Mouse (Mus musculus): ENCODE data around the gene Optn. TPM values are rescaled to one million over a fixed set of nuclear protein-coding genes. Genes with fewer than 3 reads are reported as not detected.

Gene Optn
- polyA plus RNA-seq, 1 experiment = 11.2 TPM

GRCm38 (mm10) chr2:4985000-4985399, 78.9 kb downstream of the Optn start:
- TF ChIP-seq TCF12 (IDR thresholded peaks at IDR 0.05; ENCODE audit: insufficient read depth, poor library complexity, severe bottlenecking) = no peak
- TF ChIP-seq TCF3 (IDR thresholded peaks at IDR 0.05; ENCODE audit: insufficient read length, low read depth) = no peak
- TF ChIP-seq POLR2AphosphoS2 (IDR thresholded peaks at IDR 0.05; ENCODE audit: insufficient read length, low read depth) = no peak
- no peak for TF ChIP-seq USF1 (IDR thresholded peaks at IDR 0.05; ENCODE audit: low read depth)
- TF ChIP-seq MYOD1 (IDR thresholded peaks at IDR 0.05; ENCODE audit: control insufficient read depth in 1 of 3, insufficient read length in 2 of 3, low read depth in 2 of 3) = no peak
- TF ChIP-seq SRF (IDR thresholded peaks at IDR 0.05; ENCODE audit: control insufficient read depth, insufficient read length, low read depth) = no peak
- no peak for TF ChIP-seq POLR2A (IDR thresholded peaks at IDR 0.05; ENCODE audit: insufficient read length, low read depth)
- TF ChIP-seq MYOG (IDR thresholded peaks at IDR 0.05; ENCODE audit: control insufficient read depth in 1 of 3, insufficient read depth in 1 of 3, insufficient read length in 2 of 3, low read depth in 2 of 3) = no peak
- no peak for TF ChIP-seq CEBPB (IDR thresholded peaks at IDR 0.05; ENCODE audit: insufficient read depth, poor library complexity, severe bottlenecking)
- TF ChIP-seq E2F4 (IDR thresholded peaks at IDR 0.05; ENCODE audit: insufficient read depth) = no peak
- TF ChIP-seq MAX (IDR thresholded peaks at IDR 0.05; ENCODE audit: low read depth) = no peak
- TF ChIP-seq REST (IDR thresholded peaks at IDR 0.05; ENCODE audit: insufficient read depth, insufficient read length) = no peak
- H3K4me2 ChIP-seq (ENCODE audit: low read depth) = no peak overlapping the region

GRCm38 (mm10) chr2:4983987-4984386, 79.9 kb downstream of the Optn start:
- H3K79me2 ChIP-seq (ENCODE audit: control insufficient read depth, insufficient read depth) = no peaks in the 10 kb centered on the region
- no peak overlapping the region for H3ac ChIP-seq (ENCODE audit: control insufficient read depth, insufficient read length)
- H3K27me3 ChIP-seq (ENCODE audit: control insufficient read depth, insufficient read depth, insufficient read length) = no peaks in the 10 kb centered on the region
- H3K4me3 ChIP-seq = no peak overlapping the region
- no peaks in the 10 kb centered on the region for H3K36me3 ChIP-seq (ENCODE audit: control insufficient read depth, insufficient read depth)
- H3K4me2 ChIP-seq (ENCODE audit: low read depth) = no peak overlapping the region
- TF ChIP-seq TCF3 (IDR thresholded peaks at IDR 0.05; ENCODE audit: insufficient read length, low read depth) (no peak), USF1 (IDR thresholded peaks at IDR 0.05; ENCODE audit: low read depth) (no peak), MYOD1 (IDR thresholded peaks at IDR 0.05; ENCODE audit: control insufficient read depth in 1 of 3, insufficient read length in 2 of 3, low read depth in 2 of 3) (no peak), POLR2A (IDR thresholded peaks at IDR 0.05; ENCODE audit: insufficient read length, low read depth) (no peak)

More at GRCm38 (mm10) chr2:4985000-4985399, 78.9 kb downstream of the Optn start:
- Histone ChIP-seq H3K27me3 (ENCODE audit: control insufficient read depth, insufficient read depth, insufficient read length) (no peaks in the 10 kb centered on the region), H3K36me3 (ENCODE audit: control insufficient read depth, insufficient read depth) (no peaks in the 10 kb centered on the region), H3ac (ENCODE audit: control insufficient read depth, insufficient read length) (no peak overlapping the region), H3K4me3 (no peak overlapping the region), H3K79me2 (ENCODE audit: control insufficient read depth, insufficient read depth) (no peaks in the 10 kb centered on the region)

- Histone ChIP-seq H3ac (ENCODE audit: control insufficient read depth, insufficient read length) (no peak overlapping the region), H3K4me2 (ENCODE audit: low read depth) (no peak overlapping the region), H3K36me3 (ENCODE audit: control insufficient read depth, insufficient read depth) (no peaks in the 10 kb centered on the region), H3K79me2 (ENCODE audit: control insufficient read depth, insufficient read depth) (no peaks in the 10 kb centered on the region), H3K4me3 (no peak overlapping the region), H3K27me3 (ENCODE audit: control insufficient read depth, insufficient read depth, insufficient read length) (no peaks in the 10 kb centered on the region)
- TF ChIP-seq MYOG (IDR thresholded peaks at IDR 0.05; ENCODE audit: control insufficient read depth in 1 of 3, insufficient read depth in 1 of 3, insufficient read length in 2 of 3, low read depth in 2 of 3) = no peak
- TF ChIP-seq SRF (IDR thresholded peaks at IDR 0.05; ENCODE audit: control insufficient read depth, insufficient read length, low read depth) = no peak
- no peak for TF ChIP-seq USF1 (IDR thresholded peaks at IDR 0.05; ENCODE audit: low read depth)
- TF ChIP-seq TCF3 (IDR thresholded peaks at IDR 0.05; ENCODE audit: insufficient read length, low read depth) = no peak
- TF ChIP-seq POLR2AphosphoS2 (IDR thresholded peaks at IDR 0.05; ENCODE audit: insufficient read length, low read depth) = no peak
- no peak for TF ChIP-seq MYOD1 (IDR thresholded peaks at IDR 0.05; ENCODE audit: control insufficient read depth in 1 of 3, insufficient read length in 2 of 3, low read depth in 2 of 3)
These were observed 85.8 kb downstream of the Optn start for GRCm38 (mm10) chr2:4978091-4978490.

DNA sequence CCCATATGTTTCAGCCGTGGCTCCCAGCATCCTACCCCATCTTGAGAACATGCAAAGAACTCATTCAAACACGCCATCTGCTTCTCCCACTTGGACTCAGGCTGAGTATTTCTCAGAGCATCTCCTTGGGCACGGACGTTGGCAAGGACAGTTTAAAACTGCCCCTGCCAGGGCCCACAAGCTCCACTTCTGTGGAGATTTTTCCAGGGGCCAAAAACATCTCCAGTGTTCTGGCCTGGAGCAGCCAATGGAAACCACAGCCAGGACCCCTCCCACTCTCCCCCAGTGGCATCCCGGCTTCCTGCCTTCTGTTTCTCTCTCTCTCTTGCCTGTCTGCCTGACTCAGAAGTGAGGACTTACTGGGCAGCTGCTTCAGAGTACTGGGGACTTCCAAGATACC, 88.0 kb downstream of the Optn start, which contains the start of gene Ucma:
TSS of gene Ucma (plus strand) at position 316 of the 400 bp plus-strand sequence.
- Histone ChIP-seq H3ac (ENCODE audit: control insufficient read depth, insufficient read length) (no peak within 1 kb of the TSS), H3K4me3 (no peak within 1 kb of the TSS), H3K36me3 (ENCODE audit: control insufficient read depth, insufficient read depth) (no peaks in the 10 kb centered on the region), H3K27me3 (ENCODE audit: control insufficient read depth, insufficient read depth, insufficient read length) (no peaks in the 10 kb centered on the region), H3K4me2 (ENCODE audit: low read depth) (no peak within 1 kb of the TSS), H3K79me2 (ENCODE audit: control insufficient read depth, insufficient read depth) (no peaks in the 10 kb centered on the region)
- no peak for TF ChIP-seq CEBPB (IDR thresholded peaks at IDR 0.05; ENCODE audit: insufficient read depth, poor library complexity, severe bottlenecking)
- no peak for TF ChIP-seq E2F4 (IDR thresholded peaks at IDR 0.05; ENCODE audit: insufficient read depth)
- TF ChIP-seq TCF3 (IDR thresholded peaks at IDR 0.05; ENCODE audit: insufficient read length, low read depth) = no peak
- TF ChIP-seq POLR2AphosphoS2 (IDR thresholded peaks at IDR 0.05; ENCODE audit: insufficient read length, low read depth) = no peak
- TF ChIP-seq POLR2A (IDR thresholded peaks at IDR 0.05; ENCODE audit: insufficient read length, low read depth) = no peak
- no peak for TF ChIP-seq TCF12 (IDR thresholded peaks at IDR 0.05; ENCODE audit: insufficient read depth, poor library complexity, severe bottlenecking)

Other genes with a start within 250 kb of the Optn start
- gene Sephs1, start 182.5 kb downstream of the Optn start, polyA plus RNA-seq (2012; fragmentation: generic; extraction: Trizol) = 15.9 TPM
- gene Phyh, start 145.0 kb downstream of the Optn start, polyA plus RNA-seq (2012; fragmentation: generic; extraction: Trizol) = 14.5 TPM
- 0.22 TPM for gene Ucma, start 87.9 kb downstream of the Optn start, polyA plus RNA-seq (2012; fragmentation: generic; extraction: Trizol)
- gene Mcm10, start 51.3 kb downstream of the Optn start, polyA plus RNA-seq (2012; fragmentation: generic; extraction: Trizol) = 4.2 TPM
- 0.64 TPM for gene Ccdc3, start 73.7 kb upstream of the Optn start, polyA plus RNA-seq (2012; fragmentation: generic; extraction: Trizol)

Measured in myocyte (in vitro differentiated cells).